Mouse (Mus musculus) neural tube, embryonic 14.5 days (tissue): Measurements from ENCODE around the gene Spsb4. TPM values are rescaled to one million over a fixed set of nuclear protein-coding genes. Genes with fewer than 3 reads are reported as not detected.
A peak's percentile ranks its signal among the peaks of the same experiment; 100 is the strongest.

ENCODE experiments used
- ATAC-seq: fragments of 200-750 bp; cut with Nextera tagmentation; 2 replicates; pipeline ENCODE4 v1.8.0; 2017; ENCODE audit warnings: low read depth, mild to moderate bottlenecking, moderate TSS enrichment, moderate library complexity
- H3K27ac ChIP-seq: fragments of 300-500 bp; sonication (generic); 2 replicates; pipeline ENCODE4 v1.5.1; 2014; ENCODE audit warnings: low read depth, mild to moderate bottlenecking, control low read depth, low read length, moderate library complexity, mixed read lengths
- H3K27me3 ChIP-seq: fragments of 300-500 bp; sonication (generic); 2 replicates; pipeline ENCODE4 v1.6.1; 2014; ENCODE audit warnings: low read length; ENCODE audit not compliant: control insufficient read depth, insufficient read depth
- H3K36me3 ChIP-seq: fragments of 300-500 bp; sonication (generic); 2 replicates; pipeline ENCODE4 v1.6.1; 2014; ENCODE audit warnings: low read length, mixed read lengths; ENCODE audit not compliant: control insufficient read depth, insufficient read depth
- H3K4me1 ChIP-seq: fragments of 300-500 bp; sonication (generic); 2 replicates; pipeline ENCODE4 v1.6.1; 2014; ENCODE audit warnings: low read length; ENCODE audit not compliant: control insufficient read depth, insufficient read depth
- H3K4me2 ChIP-seq: fragments of 300-500 bp; sonication (generic); 2 replicates; pipeline ENCODE4 v1.6.1; 2014; ENCODE audit warnings: mild to moderate bottlenecking, low read depth, low read length, control low read depth
- H3K4me3 ChIP-seq: fragments of 300-500 bp; sonication (generic); 2 replicates; pipeline ENCODE4 v1.5.1; 2014; ENCODE audit warnings: low read depth, low read length, control low read depth, mixed read lengths
- H3K9ac ChIP-seq: fragments of 300-500 bp; sonication (generic); replicated peaks from 2 replicates; pipeline ENCODE4 v1.6.1; 2014; ENCODE audit warnings: low read depth, mild to moderate bottlenecking, control low read depth, low read length, mixed read lengths
- H3K9me3 ChIP-seq: fragments of 300-500 bp; sonication (generic); 2 replicates; pipeline ENCODE4 v1.6.1; 2016; ENCODE audit warnings: low read length; ENCODE audit not compliant: control insufficient read depth
- whole genome bisulfite sequencing: fragments of 180-500 bp; shearing (Covaris S2); extraction: QIAGEN DNeasy Blood & Tissue Kit; methylation state at CpG from one replicate; pipeline ENCODE4 v1.1.7; 2014; 5-methylcytosine and 5-hydroxymethylcytosine counted together
- polyA plus RNA-seq: library from polyadenylated mRNA; unstranded; fragments of >200 nt; fragmentation: Nextera tagmentation; extraction: Ambion mirVana; gene quantifications from 2 replicates; pipeline ENCODE4 v1.2.1, GENCODE M21; 2014

Spsb4 gene
- polyA plus RNA-seq, 1 experiment from 2014 or later: 22.9 TPM

DNA sequence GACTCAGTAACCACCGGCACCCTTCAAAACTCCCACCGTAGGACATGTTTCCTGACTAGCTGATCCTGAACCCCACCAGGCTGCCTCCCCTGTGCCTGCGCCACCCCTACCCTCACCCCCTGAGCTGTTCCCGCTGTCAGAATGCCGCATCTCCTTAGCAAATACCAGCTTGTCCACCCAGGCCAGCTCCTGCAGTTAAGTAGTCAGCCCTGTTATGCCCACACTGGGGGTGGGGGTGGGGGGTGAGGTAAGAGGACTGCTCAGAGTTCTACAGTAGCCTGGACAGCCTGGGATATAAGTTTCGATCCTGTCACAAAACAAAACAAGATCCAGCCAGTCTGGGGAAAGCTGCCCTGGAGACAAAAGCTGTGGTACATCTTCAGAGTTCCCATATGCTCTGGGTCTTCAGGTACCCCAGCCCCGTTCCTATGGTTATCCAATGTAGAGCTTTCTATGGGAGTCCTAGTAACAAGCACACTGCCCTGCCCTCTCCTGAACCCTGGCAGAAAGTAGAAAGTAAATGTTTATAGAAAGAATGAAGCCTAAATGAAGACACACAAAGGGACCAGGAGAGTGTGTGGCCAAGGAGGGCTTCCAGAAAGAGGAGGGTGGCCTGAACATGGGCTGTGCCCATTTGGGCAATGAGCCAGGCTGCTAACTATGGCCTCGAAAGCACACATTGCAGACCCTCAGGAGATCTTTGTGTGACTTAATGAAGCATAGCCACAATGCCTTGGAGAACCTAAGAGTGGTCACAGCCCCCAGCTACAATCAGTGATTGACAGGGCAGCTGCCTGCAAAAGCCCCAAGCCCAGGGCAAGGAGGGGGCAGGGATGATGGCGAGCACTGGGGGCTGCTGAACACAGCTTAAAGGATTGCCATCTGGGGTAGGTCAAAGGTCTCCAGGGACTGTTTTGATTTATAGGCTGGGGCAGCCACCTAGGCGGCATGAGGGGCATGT, 38.3 kb downstream of the Spsb4 start:
- Histone ChIP-seq H3K27ac (peak overlapping the region; percentile 61; the same call in 1 of the 2 replicates), H3K4me2 (no peak overlapping the region), H3K4me3 (no peak overlapping the region), H3K9me3 (no peaks in the 10 kb centered on the region), H3K9ac (no peak overlapping the region), H3K27me3 (no peaks in the 10 kb centered on the region), H3K36me3 (no peaks in the 10 kb centered on the region), H3K4me1 (peaks cover 40% of the 10 kb centered on the region)
- 14% methylated on average over 10 of the region's 10 CpGs for WGBS
- ATAC-seq: peak; percentile 78

DNA sequence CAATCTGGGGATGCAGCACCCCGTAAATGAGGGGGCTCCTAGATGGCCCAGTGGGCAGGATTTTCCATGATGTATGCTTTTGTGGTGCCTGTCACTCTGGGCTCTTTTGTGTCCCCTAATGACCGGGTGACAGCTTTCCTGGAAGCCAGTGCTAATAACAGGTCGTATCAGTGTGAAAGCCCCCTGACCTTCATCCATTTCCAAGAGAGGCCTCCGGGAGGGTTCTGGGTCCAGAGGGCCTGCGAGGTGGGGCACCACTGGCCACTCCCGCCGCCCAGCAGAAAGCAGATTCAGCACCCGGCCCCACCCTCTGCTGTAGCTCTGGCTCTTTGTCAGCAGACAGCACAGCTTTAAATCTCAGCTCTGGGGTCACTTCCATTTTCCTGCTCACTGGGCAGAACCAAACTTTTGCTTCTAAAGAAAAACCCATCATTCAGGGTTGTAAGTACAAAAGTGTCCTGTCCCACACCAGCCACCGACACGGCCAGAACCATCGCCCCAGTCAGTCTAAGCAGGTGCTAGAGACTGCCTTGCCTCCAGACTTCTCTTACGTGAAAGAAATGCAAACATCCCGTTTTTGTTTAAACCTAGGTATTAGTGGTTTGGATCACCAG, 39.1 kb downstream of the Spsb4 start:
- ATAC-seq: no peak
- Histone ChIP-seq H3K27me3 (no peaks in the 10 kb centered on the region), H3K27ac (peak overlapping the region; percentile 61; the same call in 1 of the 2 replicates), H3K4me2 (no peak overlapping the region), H3K4me3 (no peak overlapping the region), H3K9ac (no peak overlapping the region), H3K4me1 (peaks cover 40% of the 10 kb centered on the region), H3K36me3 (no peaks in the 10 kb centered on the region), H3K9me3 (no peaks in the 10 kb centered on the region)
- WGBS: 10% methylated on average over 13 of the region's 13 CpGs

DNA sequence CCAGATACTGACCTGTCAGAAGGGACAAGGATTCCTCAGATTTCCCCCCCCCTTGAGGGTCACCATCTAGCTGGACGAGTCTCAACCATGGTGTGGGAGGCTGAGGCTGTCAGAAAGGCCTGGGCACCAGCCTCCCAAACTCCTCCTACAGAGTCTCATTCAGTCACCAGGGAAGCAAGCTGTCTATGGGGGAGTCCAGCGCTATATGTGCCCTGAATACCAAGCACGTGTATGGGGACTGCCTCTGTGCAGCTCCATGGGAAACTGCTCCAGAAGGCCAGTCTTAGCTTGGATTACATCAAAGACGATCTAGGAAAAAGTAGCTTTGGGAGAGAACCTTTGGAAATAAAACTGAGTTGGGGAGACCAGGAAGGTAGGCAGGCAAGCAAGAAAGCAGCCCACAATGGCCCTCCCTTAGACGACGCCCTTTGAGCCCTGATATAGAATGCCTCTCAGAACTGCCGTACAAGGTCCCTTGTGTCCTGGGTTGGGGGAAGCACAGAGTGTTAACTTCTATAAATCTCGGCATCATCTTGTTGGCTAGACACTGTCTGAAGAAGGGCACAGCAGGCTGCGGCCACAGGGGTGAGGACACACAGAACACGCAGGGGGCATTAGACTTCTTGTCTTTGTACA, 40.4 kb downstream of the Spsb4 start:
- H3K9me3 ChIP-seq: no peaks in the 10 kb centered on the region
- ATAC-seq: peak; percentile 49; the same call in 1 of the 2 replicates
- 20% methylated on average over 10 of the region's 10 CpGs for WGBS
- H3K4me2 ChIP-seq: no peak overlapping the region
- 0 out of 2 replicates have a peak overlapping the region, but pooled peaks have one; percentile 28 for H3K27ac ChIP-seq
- H3K9ac ChIP-seq: no peak overlapping the region
- H3K4me3 ChIP-seq: no peak overlapping the region
- H3K27me3 ChIP-seq: no peaks in the 10 kb centered on the region
- H3K36me3 ChIP-seq: no peaks in the 10 kb centered on the region
- peaks cover 43% of the 10 kb centered on the region for H3K4me1 ChIP-seq

DNA sequence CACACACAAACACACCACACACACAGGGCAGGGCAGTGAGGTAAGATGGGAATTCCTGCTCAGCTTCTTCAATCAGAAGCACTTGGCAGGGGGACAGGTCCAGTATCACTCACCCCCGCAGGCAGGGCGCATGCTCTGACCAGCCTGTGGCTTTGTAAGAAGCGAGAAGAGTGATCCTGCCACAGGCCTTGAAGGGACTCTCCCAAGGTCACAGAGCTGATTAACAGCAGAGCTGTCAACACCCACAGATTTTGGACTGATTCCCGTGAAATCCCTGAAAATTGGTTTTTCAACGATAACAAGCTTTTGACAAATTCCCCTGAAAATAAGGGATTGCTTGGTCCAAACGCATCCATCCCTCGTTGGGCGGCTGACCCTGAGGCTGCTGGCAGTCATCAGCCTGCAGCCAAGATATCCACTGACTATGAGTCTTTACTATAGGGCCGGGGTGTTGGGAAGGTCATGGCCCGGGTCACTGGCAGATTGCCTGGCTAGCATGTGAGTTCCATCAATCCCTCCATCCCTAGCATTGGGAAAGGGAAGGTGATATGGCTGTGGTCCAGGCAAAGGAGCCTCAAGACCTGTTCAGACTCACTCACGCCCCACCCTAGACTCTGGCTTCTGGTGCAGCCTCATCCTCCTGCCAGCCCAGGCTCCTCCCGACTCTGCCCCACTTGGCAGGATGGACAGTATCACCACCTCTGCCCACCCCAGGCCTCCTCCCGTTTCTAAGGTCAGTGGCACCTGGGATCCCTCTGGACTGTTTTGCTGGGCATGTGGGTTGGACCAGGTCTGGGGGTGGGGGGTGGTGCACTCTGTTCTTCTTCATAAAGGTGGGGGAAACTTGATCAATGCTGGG, 41.1 kb downstream of the Spsb4 start:
- Histone ChIP-seq H3K27me3 (no peaks in the 10 kb centered on the region), H3K9me3 (no peaks in the 10 kb centered on the region), H3K4me3 (no peak overlapping the region), H3K9ac (0 out of 2 replicates have a peak overlapping the region, but pooled peaks have one; percentile 7), H3K27ac (peak overlapping the region; percentile 28; the same call in 1 of the 2 replicates), H3K4me1 (peaks cover 49% of the 10 kb centered on the region), H3K36me3 (no peaks in the 10 kb centered on the region), H3K4me2 (no peak overlapping the region)
- WGBS: 44% methylated on average over 13 of the region's 13 CpGs
- no peak for ATAC-seq

DNA sequence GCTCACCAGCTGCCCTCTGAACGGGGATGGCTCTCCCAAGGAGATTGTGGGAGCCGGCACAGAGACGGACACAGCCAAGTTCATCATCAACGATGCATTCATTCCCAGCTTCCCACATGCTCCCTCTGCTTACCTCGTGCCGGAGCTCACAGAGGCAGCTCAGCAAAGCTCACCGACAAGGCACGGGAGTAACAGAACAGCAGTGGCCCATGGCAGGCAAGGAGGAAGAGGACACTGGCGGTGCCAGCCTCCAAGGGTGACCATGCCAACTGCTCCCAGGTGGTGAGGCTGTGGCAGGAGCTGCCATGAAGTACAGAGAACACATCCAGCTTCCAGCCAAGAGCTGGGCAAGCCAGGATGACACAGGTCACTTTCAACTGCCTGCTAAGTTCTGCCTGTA, 45.6 kb downstream of the Spsb4 start:
- H3K4me1 ChIP-seq: peaks cover 34% of the 10 kb centered on the region
- no peak for ATAC-seq
- no peak overlapping the region for H3K4me3 ChIP-seq
- H3K4me2 ChIP-seq: no peak overlapping the region
- 38% methylated on average over 9 of the region's 9 CpGs for WGBS
- H3K27ac ChIP-seq: peak overlapping the region; percentile 64; the same call in 1 of the 2 replicates
- H3K9ac ChIP-seq: no peak overlapping the region
- H3K27me3 ChIP-seq: no peaks in the 10 kb centered on the region
- H3K36me3 ChIP-seq: no peaks in the 10 kb centered on the region
- no peaks in the 10 kb centered on the region for H3K9me3 ChIP-seq

DNA sequence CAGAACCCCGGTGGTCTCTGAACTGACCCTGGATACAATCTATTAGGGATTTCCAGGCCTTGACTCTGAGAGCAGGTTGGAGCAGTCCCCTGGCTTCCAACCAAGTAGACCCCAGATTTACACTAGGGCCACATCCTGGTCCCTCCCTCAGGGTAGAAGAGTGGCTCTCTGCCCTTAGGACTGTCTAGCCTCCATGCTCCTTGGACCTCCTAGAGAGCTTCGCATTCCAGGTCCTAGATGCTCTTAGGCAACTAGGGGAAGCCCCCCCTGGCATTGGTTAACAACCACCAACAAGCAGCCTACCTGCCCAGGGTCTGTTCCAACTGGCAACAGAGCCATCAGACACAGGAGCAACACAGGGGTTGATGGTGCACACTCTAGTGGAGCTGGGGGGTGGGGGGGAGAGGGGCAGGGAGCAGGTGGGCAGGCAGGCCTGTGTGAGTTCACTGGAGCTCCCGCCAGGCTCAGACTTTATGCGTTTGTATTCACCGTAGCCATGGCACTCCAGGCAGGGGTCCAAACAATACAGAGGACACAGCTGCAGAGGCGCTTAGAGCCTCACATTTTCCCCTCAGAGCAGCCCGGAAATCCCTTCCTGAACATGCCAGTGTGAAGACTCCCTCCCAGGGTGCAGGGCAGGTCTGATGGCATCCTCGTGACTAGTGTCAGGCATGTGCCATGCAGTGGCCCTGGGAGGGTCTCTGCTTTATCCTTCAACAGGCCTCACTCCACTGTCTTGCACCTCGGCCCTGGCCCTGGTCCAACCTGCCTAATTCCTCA, 46.8 kb downstream of the Spsb4 start:
- Histone ChIP-seq H3K27ac (peak overlapping the region; percentile 64), H3K4me2 (no peak overlapping the region), H3K27me3 (no peaks in the 10 kb centered on the region), H3K4me1 (peaks cover 24% of the 10 kb centered on the region), H3K36me3 (no peaks in the 10 kb centered on the region), H3K4me3 (no peak overlapping the region), H3K9me3 (no peaks in the 10 kb centered on the region), H3K9ac (no peak overlapping the region)
- ATAC-seq: peak; percentile 89
- WGBS: 28% methylated on average over 9 of the region's 9 CpGs

DNA sequence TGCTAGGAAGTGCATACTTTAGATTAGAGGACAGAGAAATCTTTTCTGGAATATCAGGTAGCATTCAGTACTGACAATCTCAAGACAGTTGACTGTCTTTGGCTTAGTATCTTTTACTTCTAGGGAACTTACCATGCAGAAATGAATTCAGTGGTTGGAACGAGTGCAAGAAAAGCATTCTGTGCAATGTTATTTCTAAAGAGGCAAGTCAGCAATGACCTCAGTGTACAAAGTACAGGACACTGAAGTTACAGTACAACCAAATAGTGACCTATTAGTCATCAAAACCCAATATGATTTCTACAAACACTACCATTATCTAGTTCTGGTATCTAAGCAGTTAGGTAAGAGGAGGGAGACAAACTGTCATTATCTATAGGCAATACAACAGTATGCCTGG, 51.1 kb downstream of the Spsb4 start:
- Histone ChIP-seq H3K27me3 (no peaks in the 10 kb centered on the region), H3K4me1 (peaks cover 21% of the 10 kb centered on the region), H3K9me3 (no peaks in the 10 kb centered on the region), H3K36me3 (no peaks in the 10 kb centered on the region), H3K27ac (no peak overlapping the region), H3K4me3 (no peak overlapping the region), H3K4me2 (no peak overlapping the region), H3K9ac (no peak overlapping the region)
- WGBS: 90% methylated on average over 1 of the region's 1 CpGs
- ATAC-seq: no peak

DNA sequence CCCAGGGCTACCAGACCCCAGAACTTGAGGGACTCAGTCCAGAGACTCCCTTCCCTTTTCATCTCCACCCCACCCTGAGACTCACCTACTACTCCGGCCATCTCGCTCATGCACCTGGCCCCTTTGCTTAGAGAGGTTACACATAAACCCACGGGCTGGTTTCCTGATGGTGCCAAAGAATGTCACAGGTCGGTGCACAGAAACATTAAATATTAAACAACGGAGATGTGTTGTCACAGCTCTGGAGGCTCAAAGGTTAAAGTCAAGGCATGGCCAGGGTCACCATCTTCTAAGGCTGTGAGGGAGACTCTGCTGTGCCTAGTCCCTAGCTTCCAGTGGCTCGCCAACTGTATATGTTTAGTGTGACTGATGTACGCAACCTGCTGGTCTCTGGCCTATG, 52.2 kb downstream of the Spsb4 start:
- no peak overlapping the region for H3K4me2 ChIP-seq
- ATAC-seq: no peak
- peaks cover 15% of the 10 kb centered on the region; the same call in 1 of the 2 replicates for H3K4me1 ChIP-seq

More for the DNA sequence above, 52.2 kb downstream of the Spsb4 start:
- Histone ChIP-seq H3K27me3 (no peaks in the 10 kb centered on the region), H3K36me3 (no peaks in the 10 kb centered on the region), H3K4me3 (no peak overlapping the region), H3K9me3 (no peaks in the 10 kb centered on the region), H3K27ac (no peak overlapping the region), H3K9ac (no peak overlapping the region)
- 90% methylated on average over 7 of the region's 7 CpGs for WGBS
